Mouse (Mus musculus) activated CD4-positive, CD25-positive, alpha-beta regulatory T cell, adult 9 weeks (primary cell): ENCODE results near the gene Hacd2. TPM values are rescaled to one million over a fixed set of nuclear protein-coding genes. Genes with fewer than 3 reads are reported as not detected.

ENCODE experiments used
- polyA plus RNA-seq: library from polyadenylated mRNA; unstranded; fragments of 100-300 nt; shearing (Covaris generic); gene quantifications from one replicate; pipeline ENCODE4 v1.2.1, GENCODE M21; 2017

Gene Hacd2
- polyA plus RNA-seq = 23.3 TPM

GRCm38 (mm10) chr16:35022242-35023137 lies at the start of gene Hacd2:
Gene Hacd2, plus strand, starts transcription at chr16:35022428.

DNA sequence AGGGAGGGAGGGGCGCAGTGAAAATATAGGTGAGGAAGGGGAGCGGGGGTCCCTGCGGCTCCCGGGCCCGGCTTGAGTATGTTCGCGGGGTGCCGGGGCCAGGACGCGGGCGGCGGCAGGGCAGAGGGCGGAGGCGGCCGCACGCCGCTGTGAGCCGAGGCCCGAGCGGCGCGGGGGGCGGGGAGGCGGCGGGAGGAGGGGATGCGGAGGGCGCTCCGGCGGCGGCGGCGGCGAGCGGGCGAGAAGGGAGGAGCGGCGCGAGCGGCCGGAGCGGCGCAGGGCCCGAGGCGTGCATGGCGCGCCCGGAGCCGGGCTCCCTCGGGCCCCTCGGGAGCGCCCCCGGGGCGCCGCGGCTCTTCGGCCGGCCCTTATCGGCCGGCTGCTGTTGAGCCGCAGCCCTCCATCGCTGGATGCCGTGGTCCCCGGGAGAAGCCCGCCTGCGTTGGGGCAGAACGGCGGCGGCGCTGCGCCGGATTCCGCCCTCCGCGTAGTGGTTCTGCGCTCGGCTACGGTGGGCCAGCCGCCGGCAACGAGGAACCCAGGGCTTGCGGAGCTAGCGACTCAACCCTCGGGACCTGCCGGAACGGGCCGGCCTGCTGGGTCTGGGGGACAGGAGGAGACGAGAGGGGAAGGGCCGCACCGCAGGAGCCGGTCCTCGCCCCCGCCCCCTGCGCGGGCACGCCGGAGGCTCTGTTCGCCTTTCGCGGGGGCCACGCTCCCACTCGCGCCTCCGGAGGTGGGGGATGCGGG lies 132.6 kb downstream of the Hacd2 start, which contains the start of gene Adcy5:
Gene Adcy5, plus strand, starts transcription at position 237 of the 750 bp plus-strand sequence.

Other genes with a start within 250 kb of the Hacd2 start
- not detected for gene Adcy5, start 132.4 kb downstream of the Hacd2 start, polyA plus RNA-seq